Mouse (Mus musculus) mesoderm, embryonic 11.5 days (tissue): Measurements from ENCODE around the gene Cyp39a1.

ENCODE experiments used
- DNase-seq: peaks from one replicate; pipeline ENCODE4 v3.0.0-alpha.2; 2012; ENCODE audit warnings: low read depth, low spot score

The Cyp39a1 gene

DNA sequence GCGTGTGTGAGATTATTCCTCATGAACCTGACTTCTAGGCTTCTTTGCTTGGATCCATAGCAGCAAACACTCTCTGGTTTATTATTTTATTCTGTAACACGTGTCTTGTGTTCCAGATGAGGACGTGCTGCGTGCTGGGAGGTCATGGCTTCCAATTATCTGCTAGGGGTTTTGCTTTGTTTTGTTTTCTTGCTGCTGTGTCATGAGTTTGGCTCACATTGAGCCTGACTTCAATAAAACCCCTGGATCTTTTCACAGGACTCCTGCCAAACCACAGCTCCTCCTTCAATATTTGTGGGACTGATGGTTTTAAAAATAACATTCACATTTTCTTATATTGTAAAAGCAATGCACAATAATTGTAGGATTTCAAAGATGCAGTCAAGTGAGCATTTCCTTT, 117.3 kb downstream of the Cyp39a1 start:
- no peak for DNase-seq

DNA sequence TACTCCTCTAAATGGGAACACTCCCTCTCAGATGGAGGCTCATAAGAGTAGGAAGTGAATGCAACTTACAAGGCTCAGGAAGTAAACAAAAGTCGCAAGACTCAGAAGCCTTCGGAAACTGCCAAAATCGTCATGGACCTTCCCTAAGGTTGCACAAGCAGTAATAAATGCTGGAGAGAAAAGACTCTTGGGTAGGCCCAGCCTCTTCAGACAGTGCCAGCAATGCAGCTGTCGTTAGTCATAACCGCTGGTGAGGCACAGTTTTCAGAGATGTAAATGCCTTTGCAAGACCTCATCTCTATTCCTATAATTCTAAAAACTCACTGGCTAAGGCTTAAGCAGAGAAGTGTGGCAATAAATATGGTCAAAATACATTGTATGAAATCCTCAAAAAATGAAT, 121.0 kb downstream of the Cyp39a1 start:
- DNase-seq, result no peak

DNA sequence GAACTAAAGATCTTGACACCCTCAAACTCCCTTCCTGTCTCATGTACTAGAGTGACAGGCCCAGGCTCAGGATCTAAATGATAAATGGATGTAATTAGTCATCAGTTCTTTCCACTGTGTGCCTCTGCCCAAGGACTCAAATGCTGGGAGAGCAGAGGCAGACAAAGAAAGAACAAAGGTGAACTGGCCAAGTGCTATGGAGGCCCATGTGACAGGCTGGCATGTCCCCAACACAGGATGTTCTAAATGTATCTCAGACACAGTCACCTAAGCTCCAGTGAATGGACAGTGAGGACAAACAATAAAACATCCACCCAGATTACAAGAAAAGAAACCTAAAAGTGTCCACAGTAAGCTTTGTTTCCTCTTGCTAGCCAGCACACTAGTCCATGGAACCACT, 122.2 kb downstream of the Cyp39a1 start:
- no peak for DNase-seq

DNA sequence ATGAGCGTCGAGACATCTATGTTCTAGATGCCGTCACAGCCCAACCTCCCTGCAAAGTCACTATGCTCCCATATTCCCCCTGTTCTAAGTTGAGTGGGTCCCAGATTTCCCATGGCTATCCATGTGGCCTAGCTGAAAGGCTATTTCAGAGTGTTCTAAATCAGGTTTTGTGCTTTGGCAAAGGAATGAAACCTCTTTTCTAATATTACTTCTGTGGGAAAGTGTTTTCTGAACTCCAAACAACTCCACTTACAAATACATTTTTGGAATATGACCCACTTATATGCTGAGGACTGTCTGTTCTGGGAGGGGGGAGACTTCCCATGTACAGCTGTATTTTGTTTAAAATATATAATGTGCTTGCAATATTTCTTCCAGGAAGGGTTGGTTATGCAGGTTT, 124.5 kb downstream of the Cyp39a1 start:
- no peak for DNase-seq

DNA sequence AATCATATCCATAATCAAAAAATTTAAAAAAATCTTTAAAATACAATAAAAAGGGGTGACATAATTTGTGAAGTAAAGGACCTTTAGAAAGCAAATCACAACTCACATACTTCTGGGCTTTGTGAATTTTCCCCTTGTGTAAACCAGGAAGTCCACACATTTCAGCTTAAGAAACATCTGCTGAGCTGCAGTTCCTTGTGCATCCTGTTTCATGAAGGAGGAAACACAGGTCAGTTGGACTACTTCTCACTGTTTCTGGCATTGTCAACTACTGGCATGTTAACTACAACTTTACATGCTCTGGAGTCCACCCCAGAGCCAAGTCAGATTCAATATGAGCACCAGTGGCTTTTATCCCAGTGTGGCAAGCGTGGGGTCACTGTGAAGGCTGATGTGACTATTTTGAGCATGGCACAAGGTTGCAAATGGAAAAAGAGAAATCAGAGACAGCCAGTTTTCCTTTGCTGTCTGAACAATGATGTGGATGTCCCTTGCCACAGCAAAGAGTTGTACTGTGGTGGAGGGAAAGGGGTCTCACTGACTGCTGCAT, 127.6 kb downstream of the Cyp39a1 start:
- DNase-seq, result no peak
